Mouse (Mus musculus) forebrain, embryonic 14.5 days (tissue): ENCODE results near the gene Mecom. TPM values are rescaled to one million over a fixed set of nuclear protein-coding genes. Genes with fewer than 3 reads are reported as not detected.

ENCODE experiments used
- ATAC-seq: fragments of 200-750 bp; cut with Nextera tagmentation; 2 replicates; pipeline ENCODE4 v1.8.0; 2017; ENCODE audit warnings: mild to moderate bottlenecking, moderate library complexity
- DNase-seq: peaks from one replicate; pipeline ENCODE4 v3.0.0-alpha.2; 2015; ENCODE audit warnings: low spot score
- H3K27ac ChIP-seq: fragments of 300-500 bp; sonication (generic); 2 replicates; pipeline ENCODE4 v1.5.1; 2014; ENCODE audit warnings: low read depth, mild to moderate bottlenecking, control low read depth, low read length, moderate library complexity
- H3K27me3 ChIP-seq: fragments of 300-500 bp; sonication (generic); replicated peaks from 2 replicates; pipeline ENCODE4 v1.6.1; 2014; ENCODE audit warnings: low read length, control low read depth, mixed read lengths; ENCODE audit not compliant: control insufficient read depth, insufficient read depth
- H3K36me3 ChIP-seq: fragments of 300-500 bp; sonication (generic); 2 replicates; pipeline ENCODE4 v1.6.1; 2014; ENCODE audit warnings: low read length, control low read depth; ENCODE audit not compliant: control insufficient read depth, insufficient read depth
- H3K4me1 ChIP-seq: fragments of 300-500 bp; sonication (generic); 2 replicates; pipeline ENCODE4 v1.6.1; 2014; ENCODE audit warnings: antibody characterized with exemption, low read length, control low read depth; ENCODE audit not compliant: control insufficient read depth, insufficient read depth
- H3K4me2 ChIP-seq: fragments of 300-500 bp; sonication (generic); 2 replicates; pipeline ENCODE4 v1.6.1; 2014; ENCODE audit warnings: mild to moderate bottlenecking, control low read depth, low read length
- H3K4me3 ChIP-seq: fragments of 300-500 bp; sonication (generic); 2 replicates; pipeline ENCODE4 v1.5.1; 2014; ENCODE audit warnings: low read depth, low read length, control low read depth
- H3K9ac ChIP-seq: fragments of 300-500 bp; sonication (generic); 2 replicates; pipeline ENCODE4 v1.6.1; 2014; ENCODE audit warnings: mild to moderate bottlenecking, low read length, control low read depth, moderate library complexity
- H3K9me3 ChIP-seq: fragments of 300-500 bp; sonication (generic); replicated peaks from 2 replicates; pipeline ENCODE4 v1.6.1; 2016; ENCODE audit warnings: low read length, control low read depth, mixed read lengths; ENCODE audit not compliant: control insufficient read depth
- WGBS: fragments of 180-500 bp; shearing (Covaris S2); extraction: QIAGEN DNeasy Blood & Tissue Kit; methylation state at CpG from one replicate; pipeline ENCODE4 v1.1.7; 2014; 5-methylcytosine and 5-hydroxymethylcytosine counted together
- polyA plus RNA-seq: library from polyadenylated mRNA; unstranded; fragments of >200 nt; fragmentation: Nextera tagmentation; extraction: Ambion mirVana; gene quantifications from 2 replicates; pipeline ENCODE4 v1.2.1, GENCODE M21; 2014

Gene Mecom
- polyA plus RNA-seq, 1 experiment from 2014 or later: 3.2 TPM

GRCm38 (mm10) chr3:30097713-30098112 is 450.1 kb downstream of the Mecom start:
- Histone ChIP-seq H3K27ac (no peak overlapping the region), H3K36me3 (no peaks in the 10 kb centered on the region), H3K4me2 (no peak overlapping the region), H3K9ac (no peak overlapping the region), H3K27me3 (no peaks in the 10 kb centered on the region), H3K4me3 (no peak overlapping the region), H3K4me1 (no peaks in the 10 kb centered on the region), H3K9me3 (no peaks in the 10 kb centered on the region)
- ATAC-seq (no peak), DNase-seq (no peak)
- 89% methylated on average over 3 of the region's 3 CpGs for WGBS

- Histone ChIP-seq H3K36me3 (no peaks in the 10 kb centered on the region), H3K9me3 (no peaks in the 10 kb centered on the region), H3K4me2 (no peak overlapping the region), H3K4me1 (no peaks in the 10 kb centered on the region), H3K9ac (no peak overlapping the region), H3K4me3 (no peak overlapping the region), H3K27ac (no peak overlapping the region), H3K27me3 (no peaks in the 10 kb centered on the region)
- 69% methylated on average over 4 of the region's 4 CpGs for WGBS
- no peak for DNase-seq
- no peak for ATAC-seq
These were observed 450.7 kb downstream of the Mecom start for GRCm38 (mm10) chr3:30097129-30097528.

GRCm38 (mm10) chr3:30093005-30093404 is 454.8 kb downstream of the Mecom start:
- Histone ChIP-seq H3K4me1 (no peaks in the 10 kb centered on the region), H3K4me3 (no peak overlapping the region), H3K27me3 (no peaks in the 10 kb centered on the region), H3K4me2 (no peak overlapping the region), H3K27ac (no peak overlapping the region), H3K9ac (no peak overlapping the region), H3K36me3 (no peaks in the 10 kb centered on the region), H3K9me3 (no peaks in the 10 kb centered on the region)
- 83% methylated on average over 1 of the region's 1 CpGs for WGBS
- ATAC-seq: no peak
- no peak for DNase-seq

GRCm38 (mm10) chr3:30092481-30092880 is 455.3 kb downstream of the Mecom start:
- Histone ChIP-seq H3K9ac (no peak overlapping the region), H3K4me3 (no peak overlapping the region), H3K27ac (no peak overlapping the region), H3K4me1 (no peaks in the 10 kb centered on the region), H3K27me3 (no peaks in the 10 kb centered on the region), H3K36me3 (no peaks in the 10 kb centered on the region), H3K4me2 (no peak overlapping the region), H3K9me3 (no peaks in the 10 kb centered on the region)
- DNase-seq (no peak), ATAC-seq (no peak)
- WGBS: 88% methylated on average over 7 of the region's 7 CpGs

- H3K9me3 ChIP-seq: no peaks in the 10 kb centered on the region
- no peaks in the 10 kb centered on the region for H3K27me3 ChIP-seq
- DNase-seq (no peak), ATAC-seq (no peak)
- no peaks in the 10 kb centered on the region for H3K36me3 ChIP-seq
- H3K4me1 ChIP-seq: no peaks in the 10 kb centered on the region
- WGBS: 87% methylated on average over 3 of the region's 3 CpGs
- no peak overlapping the region for H3K27ac ChIP-seq
- no peak overlapping the region for H3K4me3 ChIP-seq
- H3K4me2 ChIP-seq: no peak overlapping the region
- no peak overlapping the region for H3K9ac ChIP-seq
These were observed 455.9 kb downstream of the Mecom start for GRCm38 (mm10) chr3:30091860-30092259.

- Histone ChIP-seq H3K4me3 (no peak overlapping the region), H3K9me3 (no peaks in the 10 kb centered on the region), H3K4me2 (no peak overlapping the region), H3K4me1 (no peaks in the 10 kb centered on the region), H3K27me3 (no peaks in the 10 kb centered on the region), H3K36me3 (no peaks in the 10 kb centered on the region), H3K27ac (no peak overlapping the region), H3K9ac (no peak overlapping the region)
- 89% methylated on average over 1 of the region's 1 CpGs for WGBS
- ATAC-seq: no peak
- no peak for DNase-seq
These were observed 456.4 kb downstream of the Mecom start for GRCm38 (mm10) chr3:30091401-30091800.

- WGBS: 91% methylated on average over 6 of the region's 6 CpGs
- no peak for ATAC-seq
- H3K36me3 ChIP-seq: no peaks in the 10 kb centered on the region
- no peak overlapping the region for H3K9ac ChIP-seq
- H3K27me3 ChIP-seq: no peaks in the 10 kb centered on the region
- 0 out of 2 replicates have a peak, but pooled peaks cover 3% of the 10 kb centered on the region for H3K4me1 ChIP-seq
- H3K27ac ChIP-seq: no peak overlapping the region
- no peak overlapping the region for H3K4me2 ChIP-seq
- H3K4me3 ChIP-seq: no peak overlapping the region
- no peak for DNase-seq
- H3K9me3 ChIP-seq: no peaks in the 10 kb centered on the region
These were observed 461.7 kb downstream of the Mecom start for GRCm38 (mm10) chr3:30086139-30086538.

GRCm38 (mm10) chr3:30083842-30084241 is 464.0 kb downstream of the Mecom start:
- no peaks in the 10 kb centered on the region for H3K27me3 ChIP-seq
- WGBS: 81% methylated on average over 1 of the region's 1 CpGs
- H3K4me1 ChIP-seq: 0 out of 2 replicates have a peak, but pooled peaks cover 3% of the 10 kb centered on the region
- H3K4me2 ChIP-seq: no peak overlapping the region
- no peak overlapping the region for H3K4me3 ChIP-seq
- no peaks in the 10 kb centered on the region for H3K36me3 ChIP-seq
- H3K9ac ChIP-seq: no peak overlapping the region
- no peak overlapping the region for H3K27ac ChIP-seq
- no peak for ATAC-seq
- DNase-seq: no peak
- no peaks in the 10 kb centered on the region for H3K9me3 ChIP-seq

- ATAC-seq (no peak), DNase-seq (no peak)
- no peak overlapping the region for H3K4me2 ChIP-seq
- H3K9ac ChIP-seq: no peak overlapping the region
- H3K36me3 ChIP-seq: no peaks in the 10 kb centered on the region
- H3K4me3 ChIP-seq: no peak overlapping the region
- 83% methylated on average over 9 of the region's 9 CpGs for WGBS
- 0 out of 2 replicates have a peak, but pooled peaks cover 3% of the 10 kb centered on the region for H3K4me1 ChIP-seq
- no peaks in the 10 kb centered on the region for H3K9me3 ChIP-seq
- no peaks in the 10 kb centered on the region for H3K27me3 ChIP-seq
- H3K27ac ChIP-seq: no peak overlapping the region
These were observed 464.5 kb downstream of the Mecom start for GRCm38 (mm10) chr3:30083268-30083667.
